Mouse (Mus musculus) cerebellum, postnatal 25 days (tissue): ENCODE measurements around the gene Mif4gd.
A peak's percentile ranks its signal among the peaks of the same experiment; 100 is the strongest.

Experiments
- DNase-seq, 2 experiments: peaks; one replicate each; pipeline ENCODE4 v3.0.0; 2021; ENCODE audit warnings: mixed read lengths in 2 of 2

Gene Mif4gd

GRCm38 (mm10) chr11:115632247-115632646 lies 19.5 kb upstream of the Mif4gd start:
- DNase-seq, result no peak

GRCm38 (mm10) chr11:115631505-115631890 lies 18.7 kb upstream of the Mif4gd start:
- DNase-seq, result peak; percentile 48 to 67

- no peak for DNase-seq
Measured at GRCm38 (mm10) chr11:115630532-115631504, 18.0 kb upstream of the Mif4gd start.

GRCm38 (mm10) chr11:115629734-115630531 lies 17.2 kb upstream of the Mif4gd start:
- DNase-seq, result no peak

GRCm38 (mm10) chr11:115628465-115629101 lies 15.8 kb upstream of the Mif4gd start:
- DNase-seq, result peak in 1 of 2 experiments; percentile 53

- peak; percentile 100 for DNase-seq
Measured at GRCm38 (mm10) chr11:115627705-115628464, 15.1 kb upstream of the Mif4gd start, which contains the start of gene Slc25a19. Gene Slc25a19, minus strand, starts transcription at chr11:115628295.

GRCm38 (mm10) chr11:115626824-115627616 lies 14.3 kb upstream of the Mif4gd start:
- no peak for DNase-seq

GRCm38 (mm10) chr11:115625877-115626276 lies 13.1 kb upstream of the Mif4gd start:
- no peak for DNase-seq

GRCm38 (mm10) chr11:115623487-115624070 lies 10.8 kb upstream of the Mif4gd start:
- DNase-seq, result no peak

GRCm38 (mm10) chr11:115619949-115620348 lies 7.2 kb upstream of the Mif4gd start:
- DNase-seq, result no peak

GRCm38 (mm10) chr11:115618732-115619516 lies 6.2 kb upstream of the Mif4gd start:
- no peak for DNase-seq

- DNase-seq, result no peak
Measured at GRCm38 (mm10) chr11:115618001-115618400, 5.2 kb upstream of the Mif4gd start.

GRCm38 (mm10) chr11:115616893-115617292 lies 4.1 kb upstream of the Mif4gd start:
- no peak for DNase-seq

- no peak for DNase-seq
Measured at GRCm38 (mm10) chr11:115616371-115616770, 3.6 kb upstream of the Mif4gd start.

- DNase-seq, result no peak
Measured at GRCm38 (mm10) chr11:115615875-115616274, 3.1 kb upstream of the Mif4gd start.

- DNase-seq, result no peak
Measured at GRCm38 (mm10) chr11:115615108-115615825, 2.5 kb upstream of the Mif4gd start.

GRCm38 (mm10) chr11:115614346-115615107 lies 1.8 kb upstream of the Mif4gd start:
- peak in 1 of 2 experiments; percentile 40 for DNase-seq

GRCm38 (mm10) chr11:115613138-115613945 lies 573 bp upstream of the Mif4gd start:
- DNase-seq, result no peak
